Mouse (Mus musculus) gastrocnemius, postnatal 10 days (tissue): ENCODE data around the gene Ehmt1. TPM values are rescaled to one million over a fixed set of nuclear protein-coding genes. Genes with fewer than 3 reads are reported as not detected.
"Not testable (repeated sequence)": the region's sequence is repeated elsewhere in the genome, so short reads cannot be mapped to it uniquely, and the experiment has no call there.

Source experiments
- DNase-seq: peaks from one replicate; pipeline ENCODE4 v3.0.0; 2021; ENCODE audit warnings: mixed read lengths
- long read RNA-seq, 2 experiments: library from polyadenylated mRNA; stranded (forward); transcript quantifications; one replicate each; pipeline ENCODE4 v2.0.0; 2021
- total RNA-seq, 2 experiments: library from RNA; stranded (reverse); gene quantifications; 2 replicates each; pipeline ENCODE4 v1.2.3; 2021

Ehmt1 gene
- 10 to 100 TPM; 36.3 to 48.6 TPM for total RNA-seq
- long read RNA-seq, experiment 1, full-length matches to known transcripts, result 10 of 24 reads
- long read RNA-seq, experiment 1, partial matches to known transcripts, result 4 of 24 reads
- long read RNA-seq, experiment 1, other reads (novel, unspliced or antisense), result 10 of 24 reads
- long read RNA-seq, experiment 2, full-length matches to known transcripts, result 15 of 26 reads
- long read RNA-seq, experiment 2, partial matches to known transcripts, result 4 of 26 reads
- long read RNA-seq, experiment 2, other reads (novel, unspliced or antisense), result 7 of 26 reads

- DNase-seq, result peak; percentile 96
Measured at GRCm38 (mm10) chr2:24918930-24919838, at the start of gene Ehmt1. Gene Ehmt1, minus strand, starts transcription at chr2:24919614.

GRCm38 (mm10) chr2:24962304-24963000, 43.0 kb upstream of the Ehmt1 start, which contains the start of gene Dph7:
Gene Dph7, plus strand, starts transcription at chr2:24962400.
- DNase-seq, result peak; percentile 86

DNA sequence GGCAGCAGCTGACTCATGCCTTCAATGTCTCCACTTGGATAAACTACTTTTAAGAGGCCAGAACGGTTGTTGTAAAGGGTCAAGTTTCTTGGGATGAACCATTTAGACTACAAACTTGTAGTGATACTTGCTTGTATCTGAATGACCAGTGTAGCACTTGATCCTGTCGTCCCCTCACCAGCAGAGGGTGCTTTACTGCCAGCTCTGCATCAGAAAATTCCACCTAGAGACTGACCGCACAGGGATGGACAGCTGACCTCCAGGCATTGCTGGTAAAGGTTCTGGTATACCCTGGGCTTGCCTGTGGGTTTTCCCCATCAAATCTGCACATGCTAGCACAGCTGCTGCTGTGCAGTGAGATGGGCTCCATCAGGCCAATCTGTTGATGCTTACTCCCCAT, 41.5 kb upstream of the Ehmt1 start:
- DNase-seq, result no peak

- DNase-seq, result no peak
Measured at GRCm38 (mm10) chr2:24952537-24953055, 33.2 kb upstream of the Ehmt1 start.

DNA sequence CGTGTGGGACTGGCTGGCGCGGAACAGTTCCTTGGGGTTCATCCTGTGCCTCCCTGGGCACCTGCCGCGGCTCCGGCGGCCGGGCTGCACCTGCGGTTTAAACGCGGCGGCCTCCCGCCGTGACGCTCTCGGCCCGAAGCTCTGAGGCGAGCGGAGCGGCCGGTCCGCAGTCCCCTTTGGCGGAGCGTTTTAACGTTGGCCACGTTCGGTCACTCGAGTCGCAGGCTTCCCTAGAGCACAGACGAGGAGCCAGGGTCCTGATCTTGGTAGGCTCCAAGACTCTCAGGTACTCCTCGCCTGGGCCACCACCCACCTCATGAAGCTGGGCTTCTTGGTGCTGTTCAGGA, 30.7 kb upstream of the Ehmt1 start:
- no peak for DNase-seq

DNA sequence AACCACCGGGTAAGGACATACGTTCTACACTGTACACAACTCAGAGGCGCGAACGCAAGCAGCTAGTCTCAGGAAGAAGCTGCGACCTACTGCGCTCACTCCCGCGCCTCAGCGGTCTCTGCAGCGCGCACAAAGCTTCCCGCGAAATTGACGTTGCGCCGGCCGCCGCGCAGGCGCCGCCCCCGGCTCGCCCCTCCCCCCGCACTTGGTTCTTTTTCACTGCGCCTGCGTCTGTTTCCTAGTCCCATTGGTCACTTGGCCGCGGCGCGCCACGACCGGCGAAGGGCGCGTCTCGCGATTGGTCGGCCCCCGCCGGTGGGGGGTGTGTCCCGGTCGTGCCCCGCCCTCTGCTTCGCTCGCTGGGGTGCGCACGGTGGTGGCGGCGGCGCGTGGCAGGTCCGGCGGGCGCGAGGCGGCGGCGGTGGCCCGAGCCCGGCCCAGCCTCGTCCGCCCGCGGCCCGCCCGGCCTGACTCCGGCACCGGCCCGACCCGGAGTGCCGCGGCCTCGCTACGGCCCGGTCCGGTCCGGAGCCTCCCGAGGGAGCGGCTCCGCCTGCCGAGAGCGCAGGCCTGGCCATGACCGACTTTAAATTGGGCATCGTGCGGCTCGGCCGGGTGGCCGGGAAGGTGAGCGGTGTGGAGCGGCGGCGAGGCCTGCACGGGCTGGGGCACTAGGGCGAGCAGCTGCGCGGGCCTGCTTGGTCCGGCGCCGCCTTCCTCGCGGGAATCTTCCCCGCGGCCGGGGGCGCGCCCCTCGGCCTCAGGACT, 30.2 kb upstream of the Ehmt1 start, which contains the start of gene Zmynd19:
TSS of gene Zmynd19 (plus strand) at position 372 of the 768 bp plus-strand sequence.
- DNase-seq, result peak; percentile 99

DNA sequence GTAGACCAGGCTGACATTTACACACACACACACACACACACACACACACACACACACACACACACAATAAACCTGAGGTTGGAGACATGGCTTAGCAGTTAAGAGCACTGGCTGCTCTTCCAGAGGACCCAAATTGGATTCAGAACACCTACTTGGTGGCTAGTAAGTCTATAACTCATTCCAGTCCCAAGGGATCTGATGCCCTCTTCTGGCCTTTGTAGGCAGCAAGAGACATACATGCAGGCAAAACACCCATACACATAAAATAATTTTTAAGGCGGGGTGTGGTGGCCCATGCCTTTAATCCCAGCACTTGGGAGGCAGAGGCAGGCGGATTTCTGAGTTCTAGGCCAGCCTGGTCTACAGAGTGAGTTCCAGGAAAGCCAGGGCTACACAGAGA, 24.9 kb upstream of the Ehmt1 start:
- not testable (repeated sequence) for DNase-seq

GRCm38 (mm10) chr2:24942092-24942491, 22.7 kb upstream of the Ehmt1 start:
- no peak for DNase-seq

GRCm38 (mm10) chr2:24935057-24935796, 15.8 kb upstream of the Ehmt1 start, which contains the start of gene Arrdc1:
Gene Arrdc1, minus strand, starts transcription at chr2:24935252.
- peak; percentile 85 for DNase-seq

GRCm38 (mm10) chr2:24934441-24934963, 15.1 kb upstream of the Ehmt1 start:
- DNase-seq, result no peak

- DNase-seq, result no peak
Measured at GRCm38 (mm10) chr2:24929593-24929992, 10.2 kb upstream of the Ehmt1 start.

- no peak for DNase-seq
Measured at GRCm38 (mm10) chr2:24929119-24929518, 9.7 kb upstream of the Ehmt1 start.

DNA sequence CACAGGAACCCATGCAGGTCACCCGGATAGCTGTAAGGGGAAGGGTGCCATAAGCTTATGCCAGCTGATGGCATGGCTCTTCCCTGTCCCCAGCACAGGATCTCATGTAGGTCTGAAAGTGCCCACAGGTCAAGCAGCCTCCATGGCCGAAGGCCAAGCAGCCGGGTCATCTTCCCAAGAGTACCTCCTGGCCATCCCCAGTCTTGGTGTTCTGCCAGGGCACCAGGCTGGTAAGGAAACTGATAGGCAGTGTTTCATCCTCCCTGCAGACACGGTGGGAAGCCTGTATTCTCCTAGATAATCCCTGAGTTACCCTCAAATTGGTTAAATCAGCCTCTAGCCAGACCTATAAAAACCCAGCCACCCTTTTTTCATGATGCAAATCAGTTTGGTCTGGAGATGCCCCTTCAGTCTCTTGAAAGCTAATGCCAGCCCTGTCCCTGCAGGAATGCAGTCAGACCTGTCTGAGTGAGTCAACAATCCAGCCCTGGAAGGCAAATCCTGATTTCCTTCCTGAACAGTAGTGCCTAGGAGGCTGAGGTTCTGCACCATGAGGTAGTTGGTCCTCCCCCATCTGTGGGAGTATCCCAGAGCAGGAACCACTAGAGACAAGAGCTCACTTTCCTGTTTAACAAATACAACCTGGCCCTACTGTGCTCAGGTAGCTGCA, 8.5 kb upstream of the Ehmt1 start:
- DNase-seq, result peak; percentile 47

DNA sequence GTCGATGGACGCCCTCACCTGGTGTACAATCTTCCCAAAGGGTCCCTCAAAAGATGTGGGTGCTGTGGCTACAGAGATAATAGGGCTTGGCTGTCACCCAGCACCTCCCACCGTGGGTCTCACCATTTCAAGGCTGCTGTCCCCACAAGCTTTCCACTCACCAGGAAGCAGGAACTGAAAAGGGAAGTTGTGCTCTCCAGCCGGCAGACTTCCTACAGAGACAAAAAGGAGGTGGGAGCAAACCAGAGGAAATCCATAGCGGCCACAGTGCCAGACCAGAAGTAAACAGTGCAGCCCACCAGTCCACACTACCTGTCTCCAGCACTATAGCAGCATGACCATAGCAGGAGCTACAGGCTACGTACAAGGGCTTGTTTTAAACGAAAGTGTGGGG, 7.5 kb upstream of the Ehmt1 start:
- DNase-seq, result no peak

GRCm38 (mm10) chr2:24926345-24926964, 7.0 kb upstream of the Ehmt1 start:
- DNase-seq, result no peak

- no peak for DNase-seq
Measured at GRCm38 (mm10) chr2:24925284-24925683, 5.9 kb upstream of the Ehmt1 start.

DNA sequence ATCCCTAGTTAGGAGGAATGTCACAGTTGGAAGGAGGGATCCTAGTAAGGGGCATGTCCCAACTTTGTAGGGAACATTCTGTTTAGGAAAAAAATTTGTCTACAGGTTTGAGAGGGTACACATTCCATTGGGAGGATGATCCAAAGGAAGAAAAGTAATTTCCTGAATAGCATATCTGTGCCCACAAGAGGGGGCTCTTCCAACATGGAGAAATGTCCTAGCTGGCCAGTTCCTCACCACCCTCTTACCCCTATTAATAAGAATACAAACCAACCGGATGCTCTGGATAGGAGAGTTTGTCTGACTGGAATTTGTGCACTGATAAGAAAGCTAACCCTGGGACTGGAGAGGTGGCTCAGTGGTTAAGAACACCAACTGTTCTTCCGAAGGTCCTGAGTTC, 4.1 kb upstream of the Ehmt1 start:
- no peak for DNase-seq

DNA sequence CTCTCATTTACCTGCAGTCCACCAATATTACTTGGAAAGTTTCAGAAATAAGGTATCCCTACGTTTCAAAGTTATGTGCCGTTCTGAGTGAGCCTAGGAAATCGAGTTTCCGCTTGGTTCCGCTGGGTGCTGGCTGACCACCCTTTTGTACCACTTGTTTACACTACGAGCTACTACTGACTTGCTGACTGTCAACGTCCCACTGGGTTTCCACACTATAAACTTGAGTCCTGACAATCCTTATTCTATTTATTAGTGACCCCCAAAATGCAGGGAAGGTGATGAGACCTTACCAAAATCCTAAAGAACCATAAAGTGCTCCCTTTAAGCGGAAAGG, 393 bp upstream of the Ehmt1 start:
- no peak for DNase-seq

- DNase-seq, result no peak
Measured at GRCm38 (mm10) chr2:24914762-24915161, 4.7 kb downstream of the Ehmt1 start.

DNA sequence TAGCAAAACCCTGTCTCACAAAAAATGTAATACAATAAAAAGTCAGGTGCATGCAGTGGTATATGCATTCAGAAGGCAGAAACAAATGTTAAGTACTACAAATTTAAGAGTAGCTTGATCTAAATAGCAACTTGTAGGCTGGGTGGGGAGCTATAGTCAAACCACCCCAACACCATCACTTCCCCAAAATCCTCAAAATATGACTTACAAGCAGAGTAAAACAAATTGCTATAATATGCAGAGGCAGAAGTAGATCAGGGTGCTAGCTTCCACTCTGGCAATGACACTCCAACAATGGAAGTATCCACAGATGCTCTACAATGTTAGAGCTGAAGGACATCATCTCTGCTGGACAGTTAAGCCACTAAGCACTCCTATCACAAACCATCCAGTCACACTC, 6.8 kb downstream of the Ehmt1 start:
- DNase-seq, result no peak
